Mouse (Mus musculus) ES-Bruce4 (cell line): ENCODE results near the gene Slamf9. TPM values are rescaled to one million over a fixed set of nuclear protein-coding genes. Genes with fewer than 3 reads are reported as not detected.

Experiments used
- H3K27ac ChIP-seq: 2 replicates; pipeline ENCODE4 v1.5.1; 2012; ENCODE audit warnings: low read length, inconsistent platforms; ENCODE audit not compliant: insufficient read depth
- H3K27me3 ChIP-seq: 2 replicates; pipeline ENCODE4 v1.6.1; 2012; ENCODE audit warnings: mild to moderate bottlenecking, low read length, inconsistent platforms; ENCODE audit not compliant: control insufficient read depth, poor library complexity, insufficient read depth, severe bottlenecking
- H3K36me3 ChIP-seq: 2 replicates; pipeline ENCODE4 v1.6.1; 2012; ENCODE audit warnings: inconsistent platforms, mild to moderate bottlenecking, low read length, moderate library complexity; ENCODE audit not compliant: control insufficient read depth, poor library complexity, insufficient read depth, severe bottlenecking
- H3K4me1 ChIP-seq: one replicate; pipeline ENCODE4 v1.8.1; 2011; ENCODE audit warnings: low read length; ENCODE audit not compliant: control insufficient read depth, insufficient read depth
- H3K4me3 ChIP-seq: 2 replicates; pipeline ENCODE4 v1.5.1; 2011; ENCODE audit warnings: low read depth, mild to moderate bottlenecking, low read length
- H3K9ac ChIP-seq: 2 replicates; pipeline ENCODE4 v1.6.1; 2012; ENCODE audit warnings: low read depth, mild to moderate bottlenecking, inconsistent platforms; ENCODE audit not compliant: poor library complexity, severe bottlenecking
- H3K9me3 ChIP-seq: replicated peaks from 2 replicates; pipeline ENCODE4 v1.6.1; 2012; ENCODE audit warnings: mild to moderate bottlenecking, low read length, inconsistent platforms; ENCODE audit not compliant: control insufficient read depth, poor library complexity, insufficient read depth, severe bottlenecking
- CTCF ChIP-seq: IDR thresholded peaks from one replicate; pipeline ENCODE4 v1.8.1; 2011; ENCODE audit warnings: low read depth, low read length
- EP300 ChIP-seq: IDR thresholded peaks from 2 replicates; pipeline ENCODE4 v1.6.1; 2011; ENCODE audit warnings: low read depth, low read length; ENCODE audit not compliant: insufficient read depth
- POLR2A ChIP-seq: IDR thresholded peaks from one replicate; pipeline ENCODE4 v1.8.1; 2011; ENCODE audit warnings: low read length; ENCODE audit not compliant: insufficient read depth
- polyA plus RNA-seq: library from polyadenylated mRNA; stranded (reverse); fragments of >200 nt; gene quantifications from 2 replicates; pipeline ENCODE4 v1.2.4, GENCODE M21; 2011; ENCODE audit warnings: low read depth; ENCODE audit not compliant: missing spikeins, insufficient read depth, insufficient read length

Slamf9 gene
- polyA plus RNA-seq, 1 experiment = 0.46 TPM

GRCm38 (mm10) chr1:172497428-172497827, 22.3 kb downstream of the Slamf9 start:
- Histone ChIP-seq H3K9me3 (no peaks in the 10 kb centered on the region), H3K4me3 (no peak overlapping the region), H3K4me1 (peaks cover 4% of the 10 kb centered on the region), H3K9ac (no peak overlapping the region), H3K27me3 (no peaks in the 10 kb centered on the region), H3K27ac (no peak overlapping the region), H3K36me3 (no peaks in the 10 kb centered on the region)
- no peak for TF ChIP-seq EP300
- TF ChIP-seq POLR2A = no peak
- TF ChIP-seq CTCF = no peak

GRCm38 (mm10) chr1:172499765-172500441, 24.7 kb downstream of the Slamf9 start, which contains the start of gene Tagln2:
Tagln2 (plus strand) TSS chr1:172500047.
- peak within 1 kb of the TSS; percentile 83 for H3K27ac ChIP-seq
- peak within 1 kb of the TSS; percentile 88 for H3K4me3 ChIP-seq
- no peaks in the 10 kb centered on the region for H3K36me3 ChIP-seq
- no peaks in the 10 kb centered on the region for H3K9me3 ChIP-seq
- TF ChIP-seq CTCF (peak; percentile 19), POLR2A (peak; percentile 93), EP300 (0 out of 2 replicates have a peak, but pooled peaks have one; percentile 27)
- H3K4me1 ChIP-seq = peaks cover 7% of the 10 kb centered on the region
- no peaks in the 10 kb centered on the region for H3K27me3 ChIP-seq
- peak within 1 kb of the TSS; percentile 77 for H3K9ac ChIP-seq

GRCm38 (mm10) chr1:172500451-172501370, 25.6 kb downstream of the Slamf9 start:
- Histone ChIP-seq H3K4me3 (peak overlapping the region; percentile 88), H3K9ac (peak overlapping the region; percentile 77)

GRCm38 (mm10) chr1:172501371-172502144, 26.4 kb downstream of the Slamf9 start:
- Histone ChIP-seq H3K27ac (peak overlapping the region; percentile 34; the same call in 1 of the 2 replicates), H3K9ac (peak overlapping the region; percentile 77), H3K9me3 (no peaks in the 10 kb centered on the region), H3K4me3 (peak overlapping the region; percentile 88), H3K27me3 (no peaks in the 10 kb centered on the region), H3K36me3 (peaks cover 10% of the 10 kb centered on the region), H3K4me1 (peaks cover 7% of the 10 kb centered on the region)
- no peak for TF ChIP-seq EP300
- no peak for TF ChIP-seq CTCF
- TF ChIP-seq POLR2A = no peak

More at GRCm38 (mm10) chr1:172500451-172501370, 25.6 kb downstream of the Slamf9 start:
- Histone ChIP-seq H3K27me3 (no peaks in the 10 kb centered on the region), H3K4me1 (peaks cover 7% of the 10 kb centered on the region), H3K27ac (peak overlapping the region; percentile 17; the same call in 1 of the 2 replicates), H3K36me3 (peaks cover 2% of the 10 kb centered on the region), H3K9me3 (no peaks in the 10 kb centered on the region)
- TF ChIP-seq CTCF (no peak), EP300 (0 out of 2 replicates have a peak, but pooled peaks have one; percentile 54), POLR2A (no peak)

GRCm38 (mm10) chr1:172502145-172503110, 27.3 kb downstream of the Slamf9 start:
- H3K9ac ChIP-seq = no peak overlapping the region
- TF ChIP-seq EP300 = no peak
- TF ChIP-seq CTCF = no peak
- TF ChIP-seq POLR2A = no peak

More at GRCm38 (mm10) chr1:172502145-172503110, 27.3 kb downstream of the Slamf9 start:
- Histone ChIP-seq H3K27me3 (no peaks in the 10 kb centered on the region), H3K36me3 (peaks cover 13% of the 10 kb centered on the region), H3K4me3 (peak overlapping the region; percentile 16), H3K4me1 (peaks cover 7% of the 10 kb centered on the region), H3K9me3 (no peaks in the 10 kb centered on the region), H3K27ac (peak overlapping the region; percentile 34; the same call in 1 of the 2 replicates)
